Mouse (Mus musculus) ES-Bruce4 (cell line): ENCODE data around the gene Zc3h12c. TPM values are rescaled to one million over a fixed set of nuclear protein-coding genes. Genes with fewer than 3 reads are reported as not detected.

Source experiments
- H3K27ac ChIP-seq: 2 replicates; pipeline ENCODE4 v1.5.1; 2012; ENCODE audit warnings: low read length, inconsistent platforms; ENCODE audit not compliant: insufficient read depth
- H3K27me3 ChIP-seq: 2 replicates; pipeline ENCODE4 v1.6.1; 2012; ENCODE audit warnings: mild to moderate bottlenecking, low read length, inconsistent platforms; ENCODE audit not compliant: control insufficient read depth, poor library complexity, insufficient read depth, severe bottlenecking
- H3K36me3 ChIP-seq: 2 replicates; pipeline ENCODE4 v1.6.1; 2012; ENCODE audit warnings: inconsistent platforms, mild to moderate bottlenecking, low read length, moderate library complexity; ENCODE audit not compliant: control insufficient read depth, poor library complexity, insufficient read depth, severe bottlenecking
- H3K4me1 ChIP-seq: one replicate; pipeline ENCODE4 v1.8.1; 2011; ENCODE audit warnings: low read length; ENCODE audit not compliant: control insufficient read depth, insufficient read depth
- H3K4me3 ChIP-seq: 2 replicates; pipeline ENCODE4 v1.5.1; 2011; ENCODE audit warnings: low read depth, mild to moderate bottlenecking, low read length
- H3K9ac ChIP-seq: 2 replicates; pipeline ENCODE4 v1.6.1; 2012; ENCODE audit warnings: low read depth, mild to moderate bottlenecking, inconsistent platforms; ENCODE audit not compliant: poor library complexity, severe bottlenecking
- H3K9me3 ChIP-seq: replicated peaks from 2 replicates; pipeline ENCODE4 v1.6.1; 2012; ENCODE audit warnings: mild to moderate bottlenecking, low read length, inconsistent platforms; ENCODE audit not compliant: control insufficient read depth, poor library complexity, insufficient read depth, severe bottlenecking
- CTCF ChIP-seq: IDR thresholded peaks from one replicate; pipeline ENCODE4 v1.8.1; 2011; ENCODE audit warnings: low read depth, low read length
- EP300 ChIP-seq: IDR thresholded peaks from 2 replicates; pipeline ENCODE4 v1.6.1; 2011; ENCODE audit warnings: low read depth, low read length; ENCODE audit not compliant: insufficient read depth
- POLR2A ChIP-seq: IDR thresholded peaks from one replicate; pipeline ENCODE4 v1.8.1; 2011; ENCODE audit warnings: low read length; ENCODE audit not compliant: insufficient read depth
- polyA plus RNA-seq: library from polyadenylated mRNA; stranded (reverse); fragments of >200 nt; gene quantifications from 2 replicates; pipeline ENCODE4 v1.2.4, GENCODE M21; 2011; ENCODE audit warnings: low read depth; ENCODE audit not compliant: missing spikeins, insufficient read depth, insufficient read length

Zc3h12c gene
- polyA plus RNA-seq, 1 experiment, result 6.5 TPM

GRCm38 (mm10) chr9:52181419-52181818 lies 13.0 kb upstream of the Zc3h12c start:
- no peak overlapping the region for H3K4me3 ChIP-seq
- no peak overlapping the region for H3K9ac ChIP-seq
- TF ChIP-seq POLR2A, result no peak
- H3K4me1 ChIP-seq, result no peaks in the 10 kb centered on the region
- H3K9me3 ChIP-seq, result no peaks in the 10 kb centered on the region
- H3K27me3 ChIP-seq, result no peaks in the 10 kb centered on the region
- H3K27ac ChIP-seq, result no peak overlapping the region
- H3K36me3 ChIP-seq, result no peaks in the 10 kb centered on the region

- H3K4me1 ChIP-seq, result no peaks in the 10 kb centered on the region
- H3K27me3 ChIP-seq, result no peaks in the 10 kb centered on the region
- H3K27ac ChIP-seq, result no peak overlapping the region
- no peak overlapping the region for H3K4me3 ChIP-seq
- H3K9ac ChIP-seq, result no peak overlapping the region
- H3K36me3 ChIP-seq, result no peaks in the 10 kb centered on the region
- H3K9me3 ChIP-seq, result no peaks in the 10 kb centered on the region
- TF ChIP-seq EP300 (no peak), POLR2A (no peak), CTCF (no peak)
Observed at GRCm38 (mm10) chr9:52180851-52181250, 12.5 kb upstream of the Zc3h12c start.

GRCm38 (mm10) chr9:52175257-52175859 lies 7.0 kb upstream of the Zc3h12c start:
- no peak overlapping the region for H3K27ac ChIP-seq
- H3K36me3 ChIP-seq, result no peaks in the 10 kb centered on the region
- H3K4me1 ChIP-seq, result no peaks in the 10 kb centered on the region
- TF ChIP-seq EP300 (no peak), CTCF (no peak), POLR2A (no peak)
- H3K9ac ChIP-seq, result no peak overlapping the region
- no peak overlapping the region for H3K4me3 ChIP-seq
- H3K27me3 ChIP-seq, result no peaks in the 10 kb centered on the region; the same call in 1 of the 2 replicates
- H3K9me3 ChIP-seq, result no peaks in the 10 kb centered on the region

- Histone ChIP-seq H3K27me3 (no peaks in the 10 kb centered on the region; the same call in 1 of the 2 replicates), H3K27ac (no peak overlapping the region), H3K9me3 (no peaks in the 10 kb centered on the region), H3K36me3 (no peaks in the 10 kb centered on the region), H3K4me3 (no peak overlapping the region), H3K4me1 (no peaks in the 10 kb centered on the region), H3K9ac (no peak overlapping the region)
- TF ChIP-seq EP300 (no peak), POLR2A (no peak), CTCF (no peak)
Observed at GRCm38 (mm10) chr9:52174671-52175111, 6.3 kb upstream of the Zc3h12c start.

GRCm38 (mm10) chr9:52173937-52174336 lies 5.6 kb upstream of the Zc3h12c start:
- TF ChIP-seq EP300 (no peak), POLR2A (no peak), CTCF (no peak)
- no peaks in the 10 kb centered on the region; the same call in 1 of the 2 replicates for H3K27me3 ChIP-seq
- H3K9me3 ChIP-seq, result no peaks in the 10 kb centered on the region
- no peaks in the 10 kb centered on the region for H3K36me3 ChIP-seq
- H3K4me1 ChIP-seq, result no peaks in the 10 kb centered on the region
- no peak overlapping the region for H3K9ac ChIP-seq
- no peak overlapping the region for H3K4me3 ChIP-seq
- H3K27ac ChIP-seq, result no peak overlapping the region

GRCm38 (mm10) chr9:52172550-52172949 lies 4.2 kb upstream of the Zc3h12c start:
- Histone ChIP-seq H3K27ac (no peak overlapping the region), H3K4me1 (no peaks in the 10 kb centered on the region), H3K4me3 (no peak overlapping the region), H3K27me3 (no peaks in the 10 kb centered on the region; the same call in 1 of the 2 replicates), H3K9ac (no peak overlapping the region), H3K9me3 (no peaks in the 10 kb centered on the region), H3K36me3 (no peaks in the 10 kb centered on the region)
- TF ChIP-seq CTCF, result no peak
- TF ChIP-seq EP300, result no peak
- no peak for TF ChIP-seq POLR2A
